Mouse (Mus musculus): ENCODE measurements at regions not wholly inside any gene's neighbourhood (a gene's known extent, or its start where the extent isn't known, plus 50 kb on each side); places are given as distances from the start of the nearest gene placed in this dataset.
"Not testable (repeated sequence)": the region's sequence is repeated elsewhere in the genome, so short reads cannot be mapped to it uniquely, and the experiment has no call there.

- Histone ChIP-seq H3K4me3 (ENCODE audit: inconsistent target) (no peak overlapping the region), H3K27ac (no peak overlapping the region), H3K79me2 (ENCODE audit: inconsistent target) (no peaks in the 10 kb centered on the region), H3K36me3 (ENCODE audit: inconsistent target) (no peaks in the 10 kb centered on the region)
Measured at GRCm38 (mm10) chr1:145139267-145139651, 364.0 kb upstream of the Rgs18 start.

DNA sequence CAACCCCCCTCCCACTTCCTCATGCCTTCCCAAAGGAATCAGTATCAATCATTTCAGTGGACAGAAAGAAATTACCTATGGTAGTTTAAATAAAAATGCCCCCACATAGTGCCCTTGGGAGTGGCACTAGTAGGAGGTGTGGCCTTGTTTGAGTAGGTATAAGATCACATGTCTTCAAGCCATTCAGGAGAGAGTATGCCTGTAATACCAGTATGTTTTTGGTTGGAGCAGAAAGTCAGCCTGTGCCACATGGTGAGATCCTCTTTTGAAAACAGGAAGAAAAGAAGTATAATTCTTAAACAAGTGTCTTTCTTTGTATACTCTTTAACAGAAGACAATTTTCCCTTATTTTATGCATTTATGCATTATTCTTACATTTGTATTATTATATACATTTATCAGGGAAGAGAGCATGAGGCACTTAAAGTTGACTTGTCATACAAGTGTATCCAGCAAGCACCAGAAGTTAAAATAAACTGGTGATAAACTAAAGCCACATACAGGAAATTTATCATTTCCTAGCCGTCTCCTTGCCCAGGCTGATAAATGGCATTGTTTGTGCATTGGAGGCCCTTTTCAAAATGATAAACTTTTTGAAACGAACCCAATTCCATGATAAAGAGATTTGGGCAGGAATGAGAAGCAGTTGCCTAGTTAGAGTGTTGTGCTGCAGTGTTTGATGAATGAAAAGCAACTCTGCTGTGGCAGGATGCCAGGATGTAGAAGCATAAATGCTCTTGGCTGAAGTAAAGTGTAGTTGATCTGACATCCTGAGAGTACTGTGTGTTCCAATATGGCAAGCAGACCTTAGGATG, 363.4 kb upstream of the Rgs18 start:
- Histone ChIP-seq H3K79me2 (ENCODE audit: inconsistent target) (no peaks in the 10 kb centered on the region), H3K4me3 (ENCODE audit: inconsistent target) (no peak overlapping the region), H3K27ac (no peak overlapping the region), H3K36me3 (ENCODE audit: inconsistent target) (no peaks in the 10 kb centered on the region)
- WGBS (ENCODE audit: missing documents): 6% methylated on average over 2 of the region's 2 CpGs

DNA sequence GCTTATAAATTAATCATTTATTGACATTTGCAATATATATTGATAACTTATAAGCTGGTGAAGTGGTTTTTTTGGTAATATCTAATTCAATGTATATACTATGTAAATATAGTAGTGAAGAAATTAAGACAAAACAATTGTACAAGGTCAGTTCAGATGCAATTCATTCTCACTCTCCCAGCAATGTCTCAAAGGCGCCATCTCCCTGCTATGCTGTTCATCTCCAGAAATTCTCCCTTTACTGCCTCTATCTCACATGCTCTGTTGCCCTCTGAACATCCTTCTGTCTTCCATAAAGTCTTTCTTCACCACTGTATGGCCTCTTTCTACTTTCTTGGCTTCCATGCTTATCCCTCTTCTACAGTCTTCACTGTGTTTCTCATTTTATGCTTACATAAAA, 355.8 kb upstream of the Rgs18 start:
- 100% methylated on average over 1 of the region's 1 CpGs for WGBS (ENCODE audit: missing documents)
- H3K79me2 ChIP-seq (ENCODE audit: inconsistent target): no peaks in the 10 kb centered on the region
- no peak overlapping the region for H3K27ac ChIP-seq
- H3K4me3 ChIP-seq (ENCODE audit: inconsistent target): no peak overlapping the region
- H3K36me3 ChIP-seq (ENCODE audit: inconsistent target): no peaks in the 10 kb centered on the region

GRCm38 (mm10) chr1:145113171-145113570, 337.9 kb upstream of the Rgs18 start:
- Histone ChIP-seq H3K79me2 (ENCODE audit: inconsistent target) (no peaks in the 10 kb centered on the region), H3K27ac (no peak overlapping the region), H3K36me3 (ENCODE audit: inconsistent target) (no peaks in the 10 kb centered on the region), H3K4me3 (ENCODE audit: inconsistent target) (no peak overlapping the region)
- WGBS (ENCODE audit: missing documents): 91% methylated on average over 1 of the region's 1 CpGs

- WGBS (ENCODE audit: missing documents): 94% methylated on average over 4 of the region's 4 CpGs
- H3K4me3 ChIP-seq (ENCODE audit: inconsistent target); H3K79me2 ChIP-seq (ENCODE audit: inconsistent target); H3K36me3 ChIP-seq (ENCODE audit: inconsistent target); H3K27ac ChIP-seq: not testable (repeated sequence)
Measured at GRCm38 (mm10) chr1:145106771-145107170, 331.5 kb upstream of the Rgs18 start.

GRCm38 (mm10) chr1:145065255-145065854, 290.1 kb upstream of the Rgs18 start:
- no peaks in the 10 kb centered on the region for H3K36me3 ChIP-seq (ENCODE audit: inconsistent target)
- H3K4me3 ChIP-seq (ENCODE audit: inconsistent target): no peak overlapping the region
- no peak overlapping the region for H3K27ac ChIP-seq
- 100% methylated on average over 1 of the region's 1 CpGs for WGBS (ENCODE audit: missing documents)
- H3K79me2 ChIP-seq (ENCODE audit: inconsistent target): no peaks in the 10 kb centered on the region

GRCm38 (mm10) chr1:145064384-145064783, 289.1 kb upstream of the Rgs18 start:
- WGBS (ENCODE audit: missing documents): 94% methylated on average over 3 of the region's 3 CpGs
- H3K36me3 ChIP-seq (ENCODE audit: inconsistent target): no peaks in the 10 kb centered on the region
- no peaks in the 10 kb centered on the region for H3K79me2 ChIP-seq (ENCODE audit: inconsistent target)
- no peak overlapping the region for H3K4me3 ChIP-seq (ENCODE audit: inconsistent target)
- H3K27ac ChIP-seq: no peak overlapping the region

- Histone ChIP-seq H3K4me3 (ENCODE audit: inconsistent target) (no peak overlapping the region), H3K27ac (no peak overlapping the region), H3K36me3 (ENCODE audit: inconsistent target) (no peaks in the 10 kb centered on the region), H3K79me2 (ENCODE audit: inconsistent target) (no peaks in the 10 kb centered on the region)
- 88% methylated on average over 4 of the region's 4 CpGs for WGBS (ENCODE audit: missing documents)
Measured at GRCm38 (mm10) chr1:145015623-145016022, 240.4 kb upstream of the Rgs18 start.

DNA sequence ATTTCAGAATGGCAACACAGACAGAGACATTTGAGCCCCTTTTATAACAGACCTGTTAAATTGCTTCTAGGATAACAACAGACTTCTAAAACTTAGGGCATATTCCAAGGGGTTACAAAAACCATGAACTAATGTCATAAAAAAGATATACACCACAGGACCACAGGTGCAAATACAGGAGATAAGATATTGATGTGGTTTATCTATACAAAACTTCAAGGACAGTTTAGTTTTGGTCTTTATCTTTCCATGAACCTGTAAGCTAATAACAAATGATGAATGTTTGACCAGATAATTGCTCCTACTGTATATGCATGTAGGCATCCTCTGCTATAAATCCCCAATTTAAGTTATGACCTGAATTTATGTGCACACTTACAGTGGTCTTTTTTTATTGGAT, 235.6 kb upstream of the Rgs18 start:
- Histone ChIP-seq H3K27ac (no peak overlapping the region), H3K79me2 (ENCODE audit: inconsistent target) (no peaks in the 10 kb centered on the region), H3K4me3 (ENCODE audit: inconsistent target) (no peak overlapping the region), H3K36me3 (ENCODE audit: inconsistent target) (no peaks in the 10 kb centered on the region)

DNA sequence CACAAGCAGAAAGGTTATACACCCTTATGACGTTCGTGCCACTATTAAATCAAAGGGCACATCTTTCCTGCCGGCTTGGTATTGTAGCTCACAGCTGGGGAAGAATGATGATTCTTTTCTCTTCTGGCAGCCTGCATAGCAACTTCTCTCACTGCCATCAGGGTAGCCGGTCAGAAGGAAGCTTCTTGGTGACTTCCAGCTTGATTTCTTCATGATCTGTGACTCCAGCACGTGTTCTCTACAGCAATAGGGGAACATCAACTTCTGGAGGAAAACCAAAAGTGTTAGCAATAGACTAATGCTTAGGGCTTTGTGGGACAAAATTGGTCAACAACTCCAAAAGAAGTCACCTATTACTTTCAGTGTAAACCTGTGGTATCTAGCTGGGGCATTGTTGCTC, 202.9 kb upstream of the Rgs18 start:
- 53% methylated on average over 5 of the region's 5 CpGs for WGBS (ENCODE audit: missing documents)
- Histone ChIP-seq H3K79me2 (ENCODE audit: inconsistent target) (no peaks in the 10 kb centered on the region), H3K27ac (no peak overlapping the region), H3K36me3 (ENCODE audit: inconsistent target) (no peaks in the 10 kb centered on the region), H3K4me3 (ENCODE audit: inconsistent target) (no peak overlapping the region)

DNA sequence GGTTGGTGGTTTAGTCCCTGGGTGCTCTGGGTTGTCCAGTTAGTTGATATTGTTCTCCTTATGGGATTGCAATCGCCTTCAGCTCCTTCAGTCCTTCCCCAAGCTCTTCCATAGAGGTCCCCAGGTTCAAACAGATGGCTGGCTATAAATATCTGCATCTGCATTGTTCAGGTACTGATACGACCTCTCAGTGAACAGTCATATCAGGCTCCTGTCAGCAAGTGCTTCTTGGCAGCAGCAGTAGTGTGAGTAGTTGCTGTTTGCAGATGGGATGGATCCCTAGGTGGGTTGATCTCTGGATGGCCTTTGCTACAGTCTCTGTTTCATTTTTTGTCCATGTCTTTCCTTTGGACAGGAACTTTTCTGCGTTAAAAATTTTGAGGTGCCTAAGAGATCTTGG, 190.5 kb upstream of the Rgs18 start:
- no peak overlapping the region for H3K27ac ChIP-seq
- H3K36me3 ChIP-seq (ENCODE audit: inconsistent target): no peaks in the 10 kb centered on the region

DNA sequence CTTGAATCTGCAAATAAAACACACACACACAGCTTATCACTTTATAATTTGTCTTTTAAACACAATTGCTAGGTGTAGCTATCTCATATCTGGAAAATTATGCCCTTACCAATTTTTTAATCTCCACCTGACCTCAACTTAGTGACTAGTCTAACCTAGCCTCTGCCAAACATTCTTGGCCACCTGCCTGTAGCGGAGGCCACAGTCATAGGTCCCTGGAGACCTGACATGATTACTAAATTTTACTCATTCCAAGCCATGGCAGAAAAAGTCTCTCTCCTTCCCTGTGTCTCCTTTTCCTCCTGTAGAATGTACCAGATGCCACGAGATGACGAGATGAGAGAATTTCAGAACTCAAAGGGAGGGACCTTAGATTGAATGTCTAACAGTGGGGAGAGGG, 163.8 kb upstream of the Rgs18 start:
- Histone ChIP-seq H3K4me3 (ENCODE audit: inconsistent target) (no peak overlapping the region), H3K79me2 (ENCODE audit: inconsistent target) (no peaks in the 10 kb centered on the region), H3K27ac (no peak overlapping the region), H3K36me3 (ENCODE audit: inconsistent target) (no peaks in the 10 kb centered on the region)
- WGBS (ENCODE audit: missing documents): 90% methylated on average over 3 of the region's 3 CpGs

More for the DNA sequence above, 190.5 kb upstream of the Rgs18 start:
- H3K79me2 ChIP-seq (ENCODE audit: inconsistent target): no peaks in the 10 kb centered on the region
- no peak overlapping the region for H3K4me3 ChIP-seq (ENCODE audit: inconsistent target)
- WGBS (ENCODE audit: missing documents): 92% methylated on average over 3 of the region's 3 CpGs

- Histone ChIP-seq H3K36me3 (ENCODE audit: inconsistent target) (no peaks in the 10 kb centered on the region), H3K27ac (no peak overlapping the region), H3K4me3 (ENCODE audit: inconsistent target) (no peak overlapping the region), H3K79me2 (ENCODE audit: inconsistent target) (no peaks in the 10 kb centered on the region)
- 85% methylated on average over 2 of the region's 2 CpGs for WGBS (ENCODE audit: missing documents)
Measured at GRCm38 (mm10) chr1:144926136-144926535, 150.9 kb upstream of the Rgs18 start.

GRCm38 (mm10) chr1:144916568-144916967, 141.3 kb upstream of the Rgs18 start:
- H3K36me3 ChIP-seq (ENCODE audit: inconsistent target): no peaks in the 10 kb centered on the region
- H3K27ac ChIP-seq: no peak overlapping the region
- WGBS (ENCODE audit: missing documents): 100% methylated on average over 3 of the region's 5 CpGs
- no peak overlapping the region for H3K4me3 ChIP-seq (ENCODE audit: inconsistent target)
- no peaks in the 10 kb centered on the region for H3K79me2 ChIP-seq (ENCODE audit: inconsistent target)

DNA sequence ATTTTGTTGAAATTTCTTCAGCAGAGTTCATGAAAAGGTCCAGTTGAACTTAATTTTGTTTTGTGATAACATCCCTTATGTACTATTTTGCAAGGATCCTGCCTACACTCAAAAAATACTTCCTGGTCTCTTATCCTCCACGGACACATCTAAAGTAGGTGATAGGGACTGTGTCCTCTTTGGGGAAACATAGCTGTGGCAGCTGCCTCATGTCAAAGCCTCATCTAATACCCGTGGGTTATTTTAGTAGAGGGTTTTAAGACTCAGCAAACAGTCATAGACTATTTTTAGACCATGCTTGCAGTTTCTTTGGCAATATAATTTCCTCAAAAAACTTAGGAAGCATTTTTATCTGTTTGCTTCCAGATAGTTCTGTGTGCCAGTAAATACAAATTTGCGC, 127.8 kb upstream of the Rgs18 start:
- no peaks in the 10 kb centered on the region for H3K79me2 ChIP-seq (ENCODE audit: inconsistent target)
- H3K27ac ChIP-seq: peak overlapping the region; percentile 53
- 35% methylated on average over 3 of the region's 3 CpGs for WGBS (ENCODE audit: missing documents)
- no peak overlapping the region for H3K4me3 ChIP-seq (ENCODE audit: inconsistent target)
- no peaks in the 10 kb centered on the region for H3K36me3 ChIP-seq (ENCODE audit: inconsistent target)

DNA sequence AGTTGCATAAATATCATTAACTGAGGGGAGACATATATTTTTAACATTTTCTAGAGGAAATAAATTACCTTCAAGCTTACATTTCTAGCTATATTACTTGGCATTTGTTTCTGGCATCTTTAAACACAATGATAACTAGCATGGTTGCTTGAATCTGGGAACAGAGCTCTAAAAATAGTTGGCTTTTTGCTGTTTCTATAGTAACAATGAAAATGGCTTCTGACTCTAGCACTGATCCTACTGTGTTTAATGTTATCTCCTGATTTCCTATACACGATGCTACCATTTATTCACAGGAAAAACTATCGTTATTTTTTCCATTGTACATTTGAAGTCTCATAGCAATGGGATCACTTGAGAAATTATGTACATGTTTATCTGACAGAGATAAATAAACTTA, 108.4 kb upstream of the Rgs18 start:
- Histone ChIP-seq H3K27ac (no peak overlapping the region), H3K36me3 (ENCODE audit: inconsistent target) (no peaks in the 10 kb centered on the region), H3K79me2 (ENCODE audit: inconsistent target) (no peaks in the 10 kb centered on the region), H3K4me3 (ENCODE audit: inconsistent target) (no peak overlapping the region)
- WGBS (ENCODE audit: missing documents): 100% methylated on average over 2 of the region's 2 CpGs

All from macrophage (primary cell).